Mouse (Mus musculus) embryo, embryonic 11.5 days (tissue): ENCODE results near the gene Lpin2.

Experiments used
- DNase-seq: peaks from one replicate; pipeline ENCODE4 v3.0.0-alpha.2; 2012; ENCODE audit warnings: low read depth, low spot score

The Lpin2 gene

GRCm38 (mm10) chr17:71230108-71230709, 47.8 kb downstream of the Lpin2 start:
- DNase-seq, result no peak

GRCm38 (mm10) chr17:71231998-71232397, 49.6 kb downstream of the Lpin2 start:
- no peak for DNase-seq

GRCm38 (mm10) chr17:71233210-71233609, 50.9 kb downstream of the Lpin2 start:
- no peak for DNase-seq

- no peak for DNase-seq
Measured at GRCm38 (mm10) chr17:71234041-71234594, 51.8 kb downstream of the Lpin2 start.

- no peak for DNase-seq
Measured at GRCm38 (mm10) chr17:71235229-71235958, 53.0 kb downstream of the Lpin2 start.

- no peak for DNase-seq
Measured at GRCm38 (mm10) chr17:71238494-71238893, 56.1 kb downstream of the Lpin2 start.

GRCm38 (mm10) chr17:71240811-71241210, 58.5 kb downstream of the Lpin2 start:
- DNase-seq, result no peak

- no peak for DNase-seq
Measured at GRCm38 (mm10) chr17:71242666-71243065, 60.3 kb downstream of the Lpin2 start.

- no peak for DNase-seq
Measured at GRCm38 (mm10) chr17:71245133-71245532, 62.8 kb downstream of the Lpin2 start.

- DNase-seq, result no peak
Measured at GRCm38 (mm10) chr17:71246022-71246421, 63.7 kb downstream of the Lpin2 start.

- DNase-seq, result no peak
Measured at GRCm38 (mm10) chr17:71248963-71249362, 66.6 kb downstream of the Lpin2 start.

GRCm38 (mm10) chr17:71250046-71250445, 67.7 kb downstream of the Lpin2 start:
- no peak for DNase-seq

GRCm38 (mm10) chr17:71250819-71251600, 68.7 kb downstream of the Lpin2 start:
- DNase-seq, result no peak

- no peak for DNase-seq
Measured at GRCm38 (mm10) chr17:71251601-71252001, 69.2 kb downstream of the Lpin2 start.

- DNase-seq, result no peak
Measured at GRCm38 (mm10) chr17:71252101-71252500, 69.7 kb downstream of the Lpin2 start.

GRCm38 (mm10) chr17:71253391-71253790, 71.0 kb downstream of the Lpin2 start:
- DNase-seq, result no peak

- DNase-seq, result no peak
Measured at GRCm38 (mm10) chr17:71254106-71254505, 71.7 kb downstream of the Lpin2 start.

- DNase-seq, result no peak
Measured at GRCm38 (mm10) chr17:71254736-71255135, 72.4 kb downstream of the Lpin2 start.

- DNase-seq, result no peak
Measured at GRCm38 (mm10) chr17:71256068-71256615, 73.8 kb downstream of the Lpin2 start.

GRCm38 (mm10) chr17:71256806-71257536, 74.6 kb downstream of the Lpin2 start:
- DNase-seq, result no peak

- no peak for DNase-seq
Measured at GRCm38 (mm10) chr17:71259727-71260126, 77.4 kb downstream of the Lpin2 start.
